Mouse (Mus musculus) embryo, embryonic 10.5 days (tissue): ENCODE measurements around the gene Ube2h.

Experiments
- DNase-seq: peaks from one replicate; pipeline ENCODE4 v3.0.0-alpha.2; 2015; ENCODE audit warnings: low spot score

The Ube2h gene

DNA sequence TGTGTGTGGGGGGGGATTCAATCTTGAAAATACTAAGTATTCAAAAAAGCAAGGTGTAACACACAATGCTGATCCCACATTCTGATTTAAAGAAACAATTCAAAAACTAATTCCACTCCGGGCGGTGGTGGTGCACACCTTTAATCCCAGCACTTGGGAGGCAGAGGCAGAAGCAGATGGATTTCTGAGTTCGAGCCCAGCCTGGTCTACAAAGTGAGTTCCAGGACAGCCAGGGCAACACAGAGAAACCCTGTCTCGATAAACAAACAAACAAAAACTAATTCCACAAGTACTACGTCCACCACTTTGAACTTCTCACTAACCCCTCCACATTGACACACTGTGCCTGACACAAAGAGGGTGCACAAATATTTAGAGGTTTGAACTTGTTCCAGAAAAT lies 4.7 kb downstream of the Ube2h start:
- DNase-seq = no peak

DNA sequence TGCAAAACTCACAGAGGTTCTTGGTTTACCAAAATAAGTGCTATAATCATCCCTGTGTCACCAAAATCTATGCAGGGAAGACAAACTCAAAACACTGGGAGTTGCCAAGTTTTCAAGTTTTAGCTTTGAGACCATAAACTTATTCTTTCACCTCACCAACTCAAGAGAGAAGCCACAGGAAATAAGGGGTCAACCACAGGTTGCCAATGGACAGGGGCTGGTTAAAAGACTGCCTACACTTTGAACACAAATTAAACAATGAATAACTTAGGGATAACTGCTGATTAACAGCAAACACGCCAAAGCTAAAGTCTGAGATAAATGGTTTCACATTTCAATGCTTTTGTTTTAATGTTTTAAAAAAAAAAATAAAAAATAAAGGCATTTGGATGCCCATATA lies 5.2 kb downstream of the Ube2h start:
- no peak for DNase-seq

DNA sequence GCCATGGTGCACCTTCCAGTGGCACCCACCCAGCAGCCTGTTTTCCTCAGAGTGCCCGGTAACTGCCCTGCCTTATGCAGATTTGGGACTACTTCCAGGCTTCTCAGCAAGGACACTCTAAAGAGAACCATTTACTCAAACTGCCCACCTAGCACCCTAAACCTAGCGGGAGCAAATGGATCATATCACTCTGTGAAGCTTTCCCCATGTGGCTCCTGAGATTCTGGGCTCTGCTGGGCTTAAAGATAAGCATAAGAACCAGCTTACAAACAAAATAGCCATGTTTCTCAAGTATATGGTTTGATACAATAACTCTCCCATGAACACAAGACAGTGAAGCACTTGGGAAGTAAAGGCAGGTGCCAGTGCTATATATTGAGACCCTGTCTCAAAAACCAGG lies 11.8 kb downstream of the Ube2h start:
- DNase-seq = no peak

DNA sequence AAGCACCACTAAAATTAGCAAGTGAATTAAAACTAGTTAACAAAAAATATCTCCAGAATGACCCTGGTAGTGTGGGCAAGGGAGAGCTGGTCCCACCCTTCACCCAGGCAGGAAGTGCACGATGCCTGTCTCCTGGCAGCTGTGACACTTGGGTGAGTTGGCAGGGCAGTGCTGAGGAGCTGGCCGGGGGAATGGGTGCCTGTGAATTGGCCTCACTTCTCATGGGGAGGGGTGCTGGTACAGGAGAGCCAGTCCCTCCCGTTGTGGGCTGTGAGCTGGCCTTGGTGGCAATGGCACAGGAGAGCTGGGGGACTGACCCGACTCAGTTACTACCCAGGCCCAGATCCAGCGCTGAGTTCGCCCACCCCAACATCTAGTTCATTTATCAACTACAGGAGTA lies 16.4 kb downstream of the Ube2h start:
- no peak for DNase-seq

DNA sequence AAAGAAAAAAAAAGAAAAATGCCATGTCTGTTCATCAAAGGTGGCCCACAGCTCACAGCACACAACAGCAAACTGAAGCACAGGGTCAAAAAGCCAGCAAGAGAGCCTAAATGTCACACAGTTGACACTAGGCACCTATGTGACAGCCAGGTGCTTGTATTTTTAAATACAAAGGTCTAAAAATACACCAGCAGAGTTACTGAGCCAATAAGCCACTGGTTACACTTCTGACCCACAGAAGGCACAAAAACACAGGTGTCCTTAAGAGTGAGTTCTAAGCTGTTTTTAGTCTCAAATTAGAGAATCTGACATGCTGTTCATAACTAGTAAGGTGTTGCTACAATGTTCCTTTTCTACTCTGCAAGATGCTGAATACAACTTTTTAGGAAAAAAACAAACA lies 17.7 kb downstream of the Ube2h start:
- no peak for DNase-seq

DNA sequence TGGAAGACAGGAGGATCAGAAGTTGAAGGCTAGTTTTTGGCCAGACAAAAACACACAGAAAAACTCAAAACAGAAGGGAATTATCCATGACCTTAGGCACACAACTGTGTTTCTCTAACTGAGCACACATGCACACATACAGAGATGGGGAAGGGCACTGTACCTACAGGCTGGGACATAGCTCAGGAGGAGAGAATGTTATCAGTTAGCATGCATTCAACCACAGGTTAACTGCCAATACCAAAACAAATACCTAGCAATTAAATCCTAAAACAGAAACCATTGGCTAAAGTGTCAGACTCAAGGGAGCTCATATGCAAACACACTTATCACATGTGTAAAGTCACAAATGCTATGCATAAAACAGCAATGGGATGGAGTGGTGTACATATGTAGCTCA lies 20.2 kb downstream of the Ube2h start:
- DNase-seq = no peak

DNA sequence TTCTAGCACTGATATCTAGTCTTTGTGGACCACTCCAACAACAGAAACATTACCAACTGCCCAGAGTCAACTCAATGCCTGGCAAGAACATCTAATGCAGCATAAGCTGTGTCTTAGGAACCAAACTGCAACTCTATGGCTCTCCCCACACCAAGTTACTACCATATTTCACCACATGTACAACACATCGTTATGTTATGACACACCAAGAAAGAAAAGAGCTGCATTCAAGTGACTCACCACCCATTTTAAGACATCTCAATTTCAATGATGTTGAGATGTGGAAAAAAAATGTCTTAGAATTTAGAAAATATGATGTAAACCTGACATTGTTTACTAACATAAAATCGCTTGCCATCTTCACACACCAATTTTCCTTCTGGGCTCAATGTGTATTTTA lies 22.0 kb downstream of the Ube2h start:
- DNase-seq = no peak

DNA sequence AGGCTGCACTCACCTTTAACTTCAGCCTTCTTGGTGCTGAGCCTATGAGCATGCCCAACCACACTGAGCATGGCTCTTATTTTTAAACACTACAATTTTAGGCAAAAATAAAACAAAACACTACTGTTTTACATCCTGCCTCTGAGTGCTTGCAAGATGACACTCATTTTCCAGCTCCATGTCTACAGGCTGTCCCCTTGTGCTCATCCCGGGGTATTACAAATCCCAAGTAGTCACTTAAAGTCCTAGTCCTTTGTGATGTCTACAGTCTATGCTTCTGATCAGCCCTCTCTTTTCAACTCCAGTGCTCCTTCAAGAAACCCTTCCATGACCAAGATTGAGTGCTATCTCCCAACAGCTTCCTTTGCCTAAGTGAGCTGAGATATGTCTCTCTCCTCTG lies 26.0 kb downstream of the Ube2h start:
- DNase-seq = no peak

DNA sequence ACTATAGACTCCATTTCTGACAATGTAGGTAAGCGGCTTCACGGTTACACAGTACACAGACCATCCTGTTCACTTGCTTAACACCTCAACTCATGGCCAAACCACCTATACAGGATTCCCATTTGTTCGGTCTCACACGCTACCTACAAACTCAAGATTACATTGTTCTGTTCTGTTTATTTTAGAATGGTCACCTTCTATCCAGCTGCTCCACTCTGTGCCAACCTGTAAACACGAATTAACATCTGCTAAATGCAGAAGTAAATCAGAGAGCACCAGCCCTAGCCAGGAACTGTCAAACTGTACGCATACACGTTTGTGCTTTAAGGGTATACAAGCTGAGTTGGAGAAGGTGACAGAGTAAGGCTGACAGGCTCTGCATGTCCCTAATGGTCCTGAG lies 27.5 kb downstream of the Ube2h start:
- no peak for DNase-seq

DNA sequence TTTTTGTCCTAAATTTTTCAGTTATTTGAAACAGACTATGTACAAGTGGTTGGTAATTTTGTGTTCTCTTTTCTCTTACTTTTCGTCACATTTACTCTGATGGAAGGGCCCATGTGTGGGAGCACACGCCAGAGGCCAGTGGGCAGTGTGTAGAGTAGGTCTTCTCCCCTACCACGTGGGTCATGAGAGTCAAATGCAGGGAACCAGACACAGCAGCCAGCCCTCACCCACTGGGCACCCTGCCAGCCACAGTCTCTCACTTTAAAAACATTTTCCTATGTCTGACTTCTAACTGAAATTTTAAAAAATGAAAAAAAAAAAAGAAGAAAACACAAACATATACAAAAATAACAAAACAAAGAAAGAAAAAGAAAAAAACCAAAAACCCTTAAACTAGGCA lies 28.0 kb downstream of the Ube2h start:
- DNase-seq = no peak

DNA sequence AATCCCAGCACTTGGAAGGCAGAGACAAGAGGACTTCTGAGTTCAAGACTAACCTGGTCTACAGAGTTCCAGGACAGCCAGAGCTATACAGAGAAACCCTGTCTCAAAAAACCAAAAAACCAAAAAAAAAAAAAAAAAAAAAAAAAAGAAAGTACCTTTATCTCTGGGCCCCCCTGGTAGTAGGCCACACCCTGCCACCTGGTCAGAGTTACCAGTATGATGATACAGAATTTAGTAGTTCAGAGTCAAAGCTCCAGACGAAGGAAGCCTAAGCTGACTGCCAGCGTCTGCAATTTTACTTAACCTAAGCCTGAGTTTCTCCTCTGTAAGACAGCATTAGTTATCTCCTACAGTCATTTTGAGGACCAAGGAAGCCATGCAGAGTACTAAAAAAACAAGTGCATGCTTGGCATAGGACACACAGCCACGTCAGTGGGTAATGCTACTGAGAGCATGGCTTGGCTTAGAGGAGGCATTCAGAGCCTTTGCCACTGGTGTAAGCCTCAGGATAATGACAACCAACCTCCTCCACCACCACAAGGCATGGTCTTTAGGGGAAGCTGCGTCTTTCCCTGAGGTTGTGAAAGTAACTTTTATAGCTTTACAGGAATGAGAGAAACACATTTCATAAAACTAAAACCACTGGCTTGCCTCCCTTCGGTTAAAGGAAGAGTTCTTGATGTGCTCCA lies 29.0 kb downstream of the Ube2h start:
- DNase-seq = no peak

DNA sequence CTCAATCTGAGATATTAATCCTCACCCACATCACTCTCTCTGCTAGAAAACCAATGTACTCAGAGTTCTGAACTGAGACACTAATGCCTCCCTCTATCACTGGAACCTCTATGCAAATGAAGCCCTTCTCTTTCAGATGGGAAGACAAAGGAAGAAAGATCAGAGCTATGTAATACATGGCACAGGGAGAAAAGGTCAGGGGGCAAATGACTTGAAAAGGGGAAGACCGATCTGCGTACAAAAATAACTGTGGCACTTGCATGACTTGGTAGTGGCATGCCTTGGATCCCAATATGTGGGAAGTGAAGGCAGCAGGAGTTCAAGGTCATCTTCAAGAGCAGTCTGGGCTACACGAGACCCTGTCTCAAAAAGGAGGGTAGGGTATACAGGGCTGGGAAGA lies 31.4 kb downstream of the Ube2h start:
- peak; percentile 12 for DNase-seq

DNA sequence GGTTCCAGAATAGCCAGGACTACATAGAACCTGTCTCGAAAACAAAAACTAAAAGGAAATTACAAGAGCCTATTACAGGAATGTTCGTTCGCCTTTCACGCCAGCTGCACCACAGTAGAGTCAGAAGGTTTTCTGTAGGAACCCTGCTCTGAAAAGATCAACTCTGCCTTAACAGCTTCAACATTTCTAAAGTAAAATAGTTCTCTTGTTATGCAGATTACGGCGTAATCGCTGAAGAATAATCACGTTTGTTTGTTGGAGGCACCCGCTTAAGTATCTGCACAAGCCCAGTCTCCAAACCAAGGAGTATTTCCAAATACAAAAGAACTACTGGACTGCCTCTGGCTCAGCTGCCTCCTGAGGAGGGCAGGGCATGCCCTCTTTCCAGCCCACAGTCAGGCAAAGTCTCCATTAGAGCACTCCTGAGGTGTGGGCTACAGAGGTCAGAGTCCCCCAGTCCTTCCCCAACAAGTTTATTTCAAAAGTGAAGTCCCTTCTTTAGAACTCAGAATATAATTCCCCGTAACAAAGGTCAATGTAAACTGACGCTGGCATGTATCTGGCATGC lies 31.9 kb downstream of the Ube2h start:
- DNase-seq = no peak

DNA sequence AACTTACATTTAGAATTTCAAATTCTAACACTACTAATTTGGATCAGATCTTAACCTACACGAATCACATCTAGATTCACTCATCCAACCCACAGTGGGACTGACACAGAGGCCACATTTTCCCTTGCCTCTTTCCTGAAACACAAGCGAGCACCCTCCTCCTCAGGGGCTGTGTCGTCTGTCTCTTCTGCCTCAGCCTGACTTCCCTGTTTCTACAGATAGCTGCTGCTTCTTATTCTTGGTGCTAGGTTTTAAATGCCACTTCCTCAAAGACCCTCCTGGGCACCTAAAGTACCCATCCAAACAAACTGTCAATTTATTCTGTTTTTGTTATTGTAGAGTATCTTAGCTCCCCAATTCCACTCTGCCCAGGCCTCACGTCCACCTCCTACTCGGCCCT lies 34.5 kb downstream of the Ube2h start:
- no peak for DNase-seq

DNA sequence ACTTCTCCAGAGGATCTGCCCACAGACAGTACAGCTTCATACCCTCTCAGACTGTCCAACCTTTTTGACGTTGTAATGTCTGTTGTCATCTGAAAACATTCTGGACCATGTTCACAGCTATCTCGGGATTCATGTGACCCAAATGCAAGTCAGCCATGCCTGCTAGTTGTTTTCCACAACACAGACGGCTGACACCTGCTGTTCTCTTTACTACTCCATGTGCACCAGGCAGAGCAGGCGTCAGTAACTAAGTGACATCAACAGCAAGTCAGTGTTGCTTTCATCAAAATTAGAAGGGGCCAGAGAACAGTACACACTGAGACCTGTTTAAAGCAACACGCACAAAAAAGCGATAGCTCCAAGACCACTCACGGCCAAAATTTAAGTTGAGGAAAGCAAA lies 36.9 kb downstream of the Ube2h start:
- no peak for DNase-seq

DNA sequence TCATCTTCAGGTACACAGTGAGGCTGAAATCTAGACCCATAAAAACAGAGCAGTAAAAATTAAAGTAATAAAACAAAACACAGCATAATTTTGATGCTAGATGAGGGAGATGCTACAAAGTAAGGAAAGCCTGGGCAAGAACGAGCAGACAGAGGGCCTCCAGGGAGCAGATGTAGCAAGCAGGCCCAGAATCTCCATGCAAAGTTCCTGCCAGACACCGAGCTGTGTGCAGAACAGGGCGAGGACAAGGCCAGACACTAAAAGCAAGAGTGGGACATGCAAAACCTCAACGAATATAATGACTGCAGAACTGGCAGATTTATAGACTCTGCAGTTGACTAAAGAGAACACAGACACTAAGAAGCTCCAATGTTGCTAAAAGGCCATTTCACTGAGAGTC lies 38.9 kb downstream of the Ube2h start:
- DNase-seq = no peak

DNA sequence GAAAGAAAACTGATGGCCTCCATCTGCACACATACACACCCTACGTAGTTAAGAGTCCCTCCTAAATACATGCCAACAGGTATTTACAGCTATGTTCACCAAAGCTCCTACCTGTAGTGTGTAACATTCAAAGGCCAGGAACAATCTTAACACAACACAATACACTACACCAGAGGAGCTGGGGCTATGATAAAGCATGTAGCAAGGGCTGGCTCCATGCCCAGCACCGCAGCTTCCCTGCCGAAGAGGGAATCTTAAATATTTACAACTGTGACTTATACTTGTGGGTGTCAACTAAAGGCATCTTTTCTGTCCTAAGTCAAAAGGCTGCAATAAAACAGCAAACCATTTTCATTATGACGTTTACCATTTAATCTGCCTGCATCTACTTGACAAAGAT lies 41.3 kb downstream of the Ube2h start:
- no peak for DNase-seq

DNA sequence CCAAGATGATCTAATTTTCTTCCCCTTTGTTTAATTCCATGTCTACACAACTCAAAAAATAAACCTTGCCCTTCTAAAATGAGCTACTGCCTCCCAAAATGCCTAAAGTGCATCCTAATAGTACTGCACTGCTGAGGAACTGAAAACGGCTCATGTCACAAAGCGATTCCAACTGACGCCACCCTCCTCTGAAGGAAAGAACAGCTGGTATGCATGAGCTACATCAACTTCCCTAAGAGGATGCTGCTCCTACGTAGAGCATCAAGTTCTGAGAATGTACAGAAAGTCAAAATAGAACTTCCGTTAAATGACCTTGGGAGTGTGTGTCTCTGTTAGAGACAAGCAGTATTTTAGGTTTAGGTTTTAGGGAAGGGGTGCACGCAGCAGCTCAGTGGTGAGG lies 45.1 kb downstream of the Ube2h start:
- no peak for DNase-seq

DNA sequence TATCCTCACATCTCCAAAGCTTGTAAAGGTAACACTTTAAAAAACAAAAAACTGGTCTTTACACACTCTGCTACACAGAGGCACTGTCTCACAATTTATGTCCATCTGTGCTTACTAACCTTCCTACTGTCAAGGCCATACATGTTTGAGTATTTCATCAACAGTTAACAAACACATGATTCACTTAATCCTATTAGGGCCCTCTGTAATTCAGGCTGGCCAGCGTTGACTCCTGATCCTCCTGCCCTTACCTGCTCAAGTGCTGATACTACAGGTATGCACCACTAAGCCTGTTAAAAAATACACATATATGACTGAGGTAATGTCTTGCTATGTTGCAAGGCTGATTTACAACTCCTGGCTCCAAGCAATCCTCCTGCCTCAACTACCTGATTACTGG lies 46.4 kb downstream of the Ube2h start:
- DNase-seq = no peak

DNA sequence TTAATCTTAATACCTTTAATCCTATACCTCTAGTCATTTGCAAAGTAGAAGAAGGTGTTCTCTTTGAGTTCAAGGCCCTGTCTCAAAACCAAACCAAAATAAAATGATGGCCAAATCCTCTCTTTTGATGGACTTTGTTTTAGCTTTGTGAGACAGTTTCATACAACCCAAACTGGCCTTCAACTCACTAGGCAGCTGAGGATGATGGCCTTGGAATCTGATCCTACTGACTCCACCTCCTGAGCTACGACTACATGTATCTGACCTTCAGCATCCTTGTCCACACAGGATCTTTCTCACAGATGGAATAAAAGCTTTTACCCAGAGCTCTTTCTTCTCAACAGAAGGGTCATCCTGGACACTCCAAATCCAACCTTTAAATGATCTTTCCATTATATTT lies 48.5 kb downstream of the Ube2h start:
- no peak for DNase-seq

DNA sequence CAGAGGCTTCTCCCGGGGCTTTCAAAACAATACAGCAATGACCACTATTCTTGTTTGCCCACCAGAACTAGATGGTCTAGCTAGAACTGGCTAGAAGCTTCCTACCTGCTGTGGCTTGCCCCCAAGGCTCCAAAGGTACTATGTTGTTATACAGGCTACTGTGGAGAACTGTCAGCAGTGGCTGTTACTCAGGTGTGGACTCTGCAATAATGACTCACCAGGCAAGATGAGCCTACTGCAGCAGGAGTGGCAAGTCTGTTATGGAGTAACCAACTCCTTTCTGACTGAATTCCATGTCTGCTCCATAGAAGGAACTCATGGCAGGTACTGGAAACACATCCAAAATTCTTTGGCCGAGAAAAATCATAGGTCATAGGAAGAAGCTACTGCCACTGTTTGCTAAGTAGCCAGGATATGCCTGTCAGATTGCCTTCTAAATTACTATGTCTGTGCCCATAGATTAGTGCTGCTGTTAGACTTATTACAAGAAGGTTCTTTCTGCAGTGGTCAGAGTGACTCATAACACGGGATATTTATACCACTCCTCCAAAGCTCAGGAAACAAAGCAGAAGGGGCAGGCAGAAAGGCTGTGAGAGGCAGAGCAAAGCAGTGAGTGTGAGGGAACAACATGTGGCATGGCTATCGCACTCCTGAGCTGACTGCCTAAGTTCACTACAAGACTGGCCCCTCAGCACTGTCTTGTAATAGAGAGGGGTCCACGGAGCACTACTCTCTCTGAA lies 51.9 kb downstream of the Ube2h start:
- DNase-seq = no peak

DNA sequence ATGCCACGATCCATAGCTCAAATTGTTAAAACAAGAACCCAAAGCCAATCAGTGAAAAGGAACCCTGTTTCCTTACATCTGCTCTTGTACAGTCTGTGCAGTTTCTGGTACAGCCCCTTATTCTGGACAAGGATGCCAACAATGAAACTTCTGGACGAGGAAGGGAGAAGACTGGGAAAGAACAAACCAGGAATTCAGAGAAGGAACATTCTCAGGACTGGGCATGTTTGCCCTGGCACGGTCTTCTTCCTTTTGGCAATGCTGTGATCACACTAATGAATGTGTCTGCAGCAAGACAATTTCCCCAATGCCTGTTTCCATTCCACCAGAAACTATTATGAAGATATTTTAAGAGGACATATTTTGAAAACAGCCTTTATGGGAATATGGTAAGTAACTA lies 55.6 kb downstream of the Ube2h start:
- no peak for DNase-seq

DNA sequence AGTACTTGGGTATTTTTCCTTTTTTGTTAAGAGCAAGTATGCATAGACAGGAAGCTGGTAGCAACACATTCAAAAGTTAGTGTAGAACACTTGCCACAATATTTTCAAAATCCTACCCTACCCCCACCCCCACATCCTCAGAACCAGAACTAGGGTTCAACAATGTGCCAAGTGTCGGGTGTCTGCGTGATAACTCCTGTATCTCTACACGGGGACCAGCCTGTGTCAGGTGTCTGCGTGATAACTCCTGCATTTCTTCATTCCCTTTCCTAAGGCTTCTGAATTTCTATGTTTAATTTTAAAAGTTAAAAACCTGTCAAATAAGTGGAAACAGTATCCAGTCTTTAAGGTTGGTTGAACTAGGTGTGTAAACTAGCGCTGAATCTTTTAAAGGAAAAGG lies 58.4 kb downstream of the Ube2h start:
- DNase-seq = no peak

DNA sequence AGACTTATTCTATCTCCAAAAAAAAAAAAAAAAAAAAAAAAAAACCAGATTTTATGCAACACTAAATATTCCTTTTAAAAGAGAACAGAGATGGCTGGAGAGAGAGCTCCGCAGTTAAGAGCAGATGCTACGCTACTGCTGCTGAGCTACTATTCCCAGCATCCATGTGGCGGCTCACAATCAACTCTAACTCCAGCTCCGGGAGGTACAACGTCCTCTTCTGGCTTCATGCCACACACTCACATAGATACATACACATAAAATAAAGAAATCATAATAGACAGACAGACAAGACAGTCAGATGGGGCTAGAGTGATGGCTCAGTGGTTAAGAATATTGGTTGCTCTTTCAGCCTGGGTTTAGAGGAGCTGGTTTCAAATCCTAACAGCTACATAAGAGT lies 58.9 kb downstream of the Ube2h start:
- DNase-seq = no peak
